Mouse (Mus musculus) right cerebral cortex, postnatal 25 days (tissue): ENCODE measurements around the gene Hsd17b7.

ENCODE experiments used
- DNase-seq: peaks from one replicate; pipeline ENCODE4 v3.0.0; 2022

Gene Hsd17b7

GRCm38 (mm10) chr1:169934005-169934725, 34.9 kb downstream of the Hsd17b7 start:
- peak; percentile 50 for DNase-seq

GRCm38 (mm10) chr1:169932122-169932746, 36.8 kb downstream of the Hsd17b7 start:
- DNase-seq, result no peak

- no peak for DNase-seq
Measured at GRCm38 (mm10) chr1:169931698-169932097, 37.3 kb downstream of the Hsd17b7 start.

GRCm38 (mm10) chr1:169928454-169928971, 40.5 kb downstream of the Hsd17b7 start, which contains the start of gene Ccdc190:
Gene Ccdc190 (plus strand): TSS chr1:169928648.
- DNase-seq, result no peak

GRCm38 (mm10) chr1:169927753-169928369, 41.2 kb downstream of the Hsd17b7 start:
- DNase-seq, result no peak

- no peak for DNase-seq
Measured at GRCm38 (mm10) chr1:169924567-169924966, 44.5 kb downstream of the Hsd17b7 start.

GRCm38 (mm10) chr1:169921710-169922211, 47.3 kb downstream of the Hsd17b7 start:
- DNase-seq, result no peak

- DNase-seq, result peak; percentile 79
Measured at GRCm38 (mm10) chr1:169919211-169919610, 49.8 kb downstream of the Hsd17b7 start.

- peak; percentile 78 for DNase-seq
Measured at GRCm38 (mm10) chr1:169917998-169918397, 51.0 kb downstream of the Hsd17b7 start.

- DNase-seq, result no peak
Measured at GRCm38 (mm10) chr1:169917115-169917796, 51.8 kb downstream of the Hsd17b7 start.

GRCm38 (mm10) chr1:169916659-169917058, 52.4 kb downstream of the Hsd17b7 start:
- no peak for DNase-seq

GRCm38 (mm10) chr1:169911526-169911925, 57.5 kb downstream of the Hsd17b7 start:
- DNase-seq, result no peak

- DNase-seq, result no peak
Measured at GRCm38 (mm10) chr1:169910751-169911150, 58.3 kb downstream of the Hsd17b7 start.

GRCm38 (mm10) chr1:169909659-169910058, 59.4 kb downstream of the Hsd17b7 start:
- DNase-seq, result no peak

- DNase-seq, result no peak
Measured at GRCm38 (mm10) chr1:169909163-169909562, 59.9 kb downstream of the Hsd17b7 start.

- DNase-seq, result no peak
Measured at GRCm38 (mm10) chr1:169900771-169901336, 68.2 kb downstream of the Hsd17b7 start.
